ENCODE assay signal across 23 mouse cellular contexts in the genomic region with DNA sequence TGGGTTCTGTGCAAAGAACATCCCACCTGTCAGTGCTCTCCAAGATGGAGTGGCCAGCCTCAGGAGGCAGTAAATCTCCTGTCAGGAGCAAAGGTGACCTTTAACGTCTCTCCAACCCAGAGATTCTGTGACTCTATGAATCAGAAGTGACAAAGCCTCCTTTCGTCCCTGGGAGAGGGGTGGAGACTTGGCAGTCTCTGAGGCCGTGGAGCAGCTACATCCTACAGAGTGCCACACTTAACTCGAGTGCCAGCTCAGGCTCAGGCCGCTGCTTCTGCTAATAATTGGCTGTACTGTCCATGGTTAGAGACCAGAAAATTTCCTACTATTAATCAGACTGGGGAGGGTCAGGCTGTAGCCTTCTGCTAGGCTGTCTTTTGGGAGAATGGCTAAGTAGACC.
DNase-seq lines count a peak whose midpoint lies in the region; ATAC-seq lines count a peak whose summit lies in the region.
"Had no signal": no experiment of that assay in that cellular context is flagged by ENCODE, and none has a peak within 500 bp of the region (broad histone marks: within the 10 kb centered on the region; RNA-seq: fewer than 3 reads in every experiment).

No protein-coding gene starts in this region.

- WGBS in forebrain, embryonic 14.5 days: 47% methylated on average over 5 of the region's 5 CpGs
- 77% methylated on average over 5 of the region's 5 CpGs for WGBS in forebrain, embryonic 12.5 days
- WGBS in lung, embryonic 16.5 days: 15% methylated on average over 5 of the region's 5 CpGs
- 38% methylated on average over 5 of the region's 5 CpGs for WGBS in neural tube, embryonic 15.5 days

- no peak overlapping the region for H3K4me2 ChIP-seq in forebrain, embryonic 14.5 days (ENCODE audit: low read length)
- no peak overlapping the region for H3K4me2 ChIP-seq in forebrain, embryonic 12.5 days
- no peak overlapping the region for H3K4me2 ChIP-seq in lung, embryonic 16.5 days (ENCODE audit: low read depth, low read length)
- H3K4me2 ChIP-seq in neural tube, embryonic 15.5 days: no peak overlapping the region
- H3K4me2 ChIP-seq: embryonic facial prominence, embryonic 12.5 days; forebrain, embryonic 15.5 days; limb, embryonic 12.5 days; liver, embryonic 12.5 days; midbrain, embryonic 15.5 days had no signal

- H3K36me3 ChIP-seq in forebrain, embryonic 14.5 days (ENCODE audit: control insufficient read depth, insufficient read depth, low read length): no peaks in the 10 kb centered on the region
- no peaks in the 10 kb centered on the region for H3K36me3 ChIP-seq in forebrain, embryonic 12.5 days (replicated peaks)
- H3K36me3 ChIP-seq in lung, embryonic 16.5 days (ENCODE audit: control insufficient read depth, insufficient read depth, low read length): no peaks in the 10 kb centered on the region
- H3K36me3 ChIP-seq in neural tube, embryonic 15.5 days: no peaks in the 10 kb centered on the region
- H3K36me3 ChIP-seq: embryonic facial prominence, embryonic 12.5 days; forebrain, embryonic 15.5 days; G1E; limb, embryonic 12.5 days; liver, embryonic 12.5 days; midbrain, embryonic 15.5 days had no signal

- H3K4me3 ChIP-seq in forebrain, embryonic 14.5 days (ENCODE audit: low read depth, low read length): no peak overlapping the region
- no peak overlapping the region for H3K4me3 ChIP-seq in forebrain, embryonic 12.5 days (replicated peaks)
- H3K4me3 ChIP-seq in lung, embryonic 16.5 days (ENCODE audit: low read length): no peak overlapping the region
- no peak overlapping the region for H3K4me3 ChIP-seq in neural tube, embryonic 15.5 days (replicated peaks)
- H3K4me3 ChIP-seq: embryonic facial prominence, embryonic 12.5 days; erythroblast, embryonic 14.5 days; forebrain, embryonic 15.5 days; limb, embryonic 12.5 days; liver, embryonic 12.5 days; midbrain, embryonic 15.5 days had no signal

- H3K9ac ChIP-seq in forebrain, embryonic 14.5 days (ENCODE audit: low read length): no peak overlapping the region
- H3K9ac ChIP-seq in forebrain, embryonic 12.5 days: no peak overlapping the region
- no peak overlapping the region for H3K9ac ChIP-seq in lung, embryonic 16.5 days (ENCODE audit: low read length)
- H3K9ac ChIP-seq in neural tube, embryonic 15.5 days (replicated peaks): no peak overlapping the region
- H3K9ac ChIP-seq: embryonic facial prominence, embryonic 12.5 days; forebrain, embryonic 15.5 days; limb, embryonic 12.5 days; liver, embryonic 12.5 days; midbrain, embryonic 15.5 days had no signal

- no peaks in the 10 kb centered on the region for H3K9me3 ChIP-seq in forebrain, embryonic 14.5 days (replicated peaks; ENCODE audit: control insufficient read depth, low read length)
- no peaks in the 10 kb centered on the region for H3K9me3 ChIP-seq in forebrain, embryonic 12.5 days
- no peaks in the 10 kb centered on the region for H3K9me3 ChIP-seq in lung, embryonic 16.5 days (ENCODE audit: control insufficient read depth, low read length)
- H3K9me3 ChIP-seq in neural tube, embryonic 15.5 days (replicated peaks): no peaks in the 10 kb centered on the region
- H3K9me3 ChIP-seq: embryonic facial prominence, embryonic 12.5 days; forebrain, embryonic 15.5 days; limb, embryonic 12.5 days; liver, embryonic 12.5 days; midbrain, embryonic 15.5 days had no signal

- no peaks in the 10 kb centered on the region for H3K4me1 ChIP-seq in forebrain, embryonic 14.5 days (ENCODE audit: control insufficient read depth, insufficient read depth, low read length)
- H3K4me1 ChIP-seq in forebrain, embryonic 12.5 days: no peaks in the 10 kb centered on the region
- H3K4me1 ChIP-seq in lung, embryonic 16.5 days (replicated peaks; ENCODE audit: control insufficient read depth, insufficient read depth, low read length): peaks cover 2% of the 10 kb centered on the region; the same call in 1 of the 2 replicates
- H3K4me1 ChIP-seq in neural tube, embryonic 15.5 days: no peaks in the 10 kb centered on the region; the same call in 1 of the 2 replicates
- H3K4me1 ChIP-seq: embryonic facial prominence, embryonic 12.5 days; liver, embryonic 12.5 days; midbrain, embryonic 15.5 days had no signal

- no peak overlapping the region for H3K27ac ChIP-seq in forebrain, embryonic 14.5 days (ENCODE audit: low read depth, low read length)
- H3K27ac ChIP-seq in forebrain, embryonic 12.5 days: no peak overlapping the region
- no peak overlapping the region; the same call in 1 of the 2 replicates for H3K27ac ChIP-seq in lung, embryonic 16.5 days (ENCODE audit: low read length)
- 0 out of 2 replicates have a peak overlapping the region, but pooled peaks have one; percentile 23 for H3K27ac ChIP-seq in neural tube, embryonic 15.5 days (replicated peaks)
- H3K27ac ChIP-seq: embryonic facial prominence, embryonic 12.5 days; forebrain, embryonic 15.5 days; limb, embryonic 12.5 days; liver, embryonic 12.5 days; midbrain, embryonic 15.5 days had no signal

- no peaks in the 10 kb centered on the region for H3K27me3 ChIP-seq in forebrain, embryonic 14.5 days (replicated peaks; ENCODE audit: control insufficient read depth, insufficient read depth, low read length)
- H3K27me3 ChIP-seq in forebrain, embryonic 12.5 days: no peaks in the 10 kb centered on the region
- no peaks in the 10 kb centered on the region for H3K27me3 ChIP-seq in lung, embryonic 16.5 days (ENCODE audit: control insufficient read depth, insufficient read depth, low read depth, low read length)
- no peaks in the 10 kb centered on the region for H3K27me3 ChIP-seq in neural tube, embryonic 15.5 days (replicated peaks)
- H3K27me3 ChIP-seq: embryonic facial prominence, embryonic 12.5 days; forebrain, embryonic 15.5 days; limb, embryonic 12.5 days; liver, embryonic 12.5 days; midbrain, embryonic 15.5 days had no signal

- ATAC-seq in forebrain, embryonic 14.5 days: no peak
- ATAC-seq in forebrain, embryonic 12.5 days (ENCODE audit: low FRiP score): no peak
- peak; percentile 62; the same call in 1 of the 2 replicates for ATAC-seq in lung, embryonic 16.5 days (ENCODE audit: low read depth)
- ATAC-seq in neural tube, embryonic 15.5 days (ENCODE audit: low FRiP score): no peak
- ATAC-seq: forebrain, embryonic 15.5 days; inflammation-experienced regulatory T-cells, adult 6 months; liver, embryonic 12.5 days; lung, postnatal 0 days; midbrain, embryonic 15.5 days had no signal

- peak; percentile 24 for DNase-seq in forebrain, embryonic 14.5 days (ENCODE audit: low spot score)
- no peak for DNase-seq in lung, adult 18-20 months
- peak; percentile 85 for DNase-seq in adrenal gland, postnatal 14 days
- DNase-seq in right cerebral cortex, postnatal 36 days (ENCODE audit: low spot score in 2 of 2): no peak
- no peak for DNase-seq in heart, postnatal 4 days
- DNase-seq: cerebellum, adult 9-10 months; gastrocnemius, postnatal 14 days; heart, adult 18-20 months; kidney, adult 9 months; kidney, postnatal 4 days; thymus, postnatal 4 days had no signal

Comparison
In these comparisons a context has a peak if more than half of its experiments do, and no peak if none do; other contexts are left out.
1. DNase-seq: peak in forebrain, embryonic 14.5 days (single experiment) and adrenal gland, postnatal 14 days (single experiment); none in lung, adult 18-20 months (0 of 2), right cerebral cortex, postnatal 36 days (0 of 2) and heart, postnatal 4 days (single experiment).